Mouse (Mus musculus) testis, adult 2 months (tissue): ENCODE results near the gene Atp2b2. TPM values are rescaled to one million over a fixed set of nuclear protein-coding genes. Genes with fewer than 3 reads are reported as not detected.

Source experiments
- H3K27ac ChIP-seq: fragments of 200-500 bp; 2 replicates; pipeline ENCODE4 v1.5.1; 2012; ENCODE audit warnings: low read depth, low read length; ENCODE audit not compliant: control insufficient read depth, insufficient read depth
- H3K27me3 ChIP-seq: fragments of 200-500 bp; 2 replicates; pipeline ENCODE4 v1.6.1; 2012; ENCODE audit warnings: mild to moderate bottlenecking, low read length, moderate library complexity; ENCODE audit not compliant: control insufficient read depth, insufficient read depth
- H3K36me3 ChIP-seq: fragments of 200-500 bp; 2 replicates; pipeline ENCODE4 v1.6.1; 2012; ENCODE audit warnings: mild to moderate bottlenecking, low read length; ENCODE audit not compliant: control insufficient read depth, insufficient read depth
- H3K4me1 ChIP-seq: fragments of 200-500 bp; 2 replicates; pipeline ENCODE4 v1.6.1; 2012; ENCODE audit warnings: low read length; ENCODE audit not compliant: control insufficient read depth, insufficient read depth
- H3K4me3 ChIP-seq: fragments of 200-500 bp; 2 replicates; pipeline ENCODE4 v1.5.1; 2012; ENCODE audit warnings: low read depth, mild to moderate bottlenecking, low read length, moderate library complexity, mixed read lengths; ENCODE audit not compliant: control insufficient read depth
- CTCF ChIP-seq: fragments of 200-500 bp; IDR thresholded peaks from 2 replicates; pipeline ENCODE4 v1.5.1; 2012; ENCODE audit warnings: low read depth, mild to moderate bottlenecking, inconsistent platforms, low read length, moderate library complexity; ENCODE audit not compliant: control insufficient read depth, insufficient read depth, insufficient replicate concordance
- POLR2A ChIP-seq: fragments of 200-500 bp; IDR thresholded peaks from 2 replicates; pipeline ENCODE4 v1.6.1; 2012; ENCODE audit warnings: low read depth, mild to moderate bottlenecking, inconsistent platforms, low read length, moderate library complexity; ENCODE audit not compliant: control insufficient read depth
- polyA plus RNA-seq: library from polyadenylated mRNA; depleted of rRNA; stranded (reverse); fragments of >200 nt; gene quantifications from 2 replicates; pipeline ENCODE4 v1.2.3, GENCODE M21; 2012

Gene Atp2b2
- polyA plus RNA-seq, 1 experiment: 0.85 TPM

GRCm38 (mm10) chr6:114071564-114071963, 29.2 kb upstream of the Atp2b2 start:
- peak; percentile 70; the same call in 1 of the 2 replicates for TF ChIP-seq CTCF
- no peak for TF ChIP-seq POLR2A
- Histone ChIP-seq H3K27me3 (no peaks in the 10 kb centered on the region), H3K4me3 (no peak overlapping the region), H3K36me3 (no peaks in the 10 kb centered on the region), H3K27ac (no peak overlapping the region), H3K4me1 (no peaks in the 10 kb centered on the region)

GRCm38 (mm10) chr6:114063100-114063499, 20.7 kb upstream of the Atp2b2 start:
- TF ChIP-seq CTCF: no peak
- TF ChIP-seq POLR2A: no peak
- no peaks in the 10 kb centered on the region for H3K4me1 ChIP-seq

GRCm38 (mm10) chr6:114062688-114063087, 20.3 kb upstream of the Atp2b2 start:
- TF ChIP-seq POLR2A (no peak), CTCF (no peak)
- no peak overlapping the region for H3K27ac ChIP-seq
- H3K36me3 ChIP-seq: no peaks in the 10 kb centered on the region
- no peaks in the 10 kb centered on the region for H3K27me3 ChIP-seq
- H3K4me1 ChIP-seq: no peaks in the 10 kb centered on the region
- no peak overlapping the region for H3K4me3 ChIP-seq

More at GRCm38 (mm10) chr6:114063100-114063499, 20.7 kb upstream of the Atp2b2 start:
- no peak overlapping the region for H3K4me3 ChIP-seq
- no peak overlapping the region for H3K27ac ChIP-seq
- no peaks in the 10 kb centered on the region for H3K36me3 ChIP-seq
- no peaks in the 10 kb centered on the region for H3K27me3 ChIP-seq

GRCm38 (mm10) chr6:114059206-114059605, 16.8 kb upstream of the Atp2b2 start:
- H3K27ac ChIP-seq: no peak overlapping the region
- no peaks in the 10 kb centered on the region for H3K27me3 ChIP-seq
- no peak for TF ChIP-seq CTCF
- no peak for TF ChIP-seq POLR2A

GRCm38 (mm10) chr6:114058030-114058808, 15.8 kb upstream of the Atp2b2 start:
- Histone ChIP-seq H3K27ac (no peak overlapping the region), H3K4me1 (no peaks in the 10 kb centered on the region), H3K4me3 (no peak overlapping the region), H3K36me3 (no peaks in the 10 kb centered on the region), H3K27me3 (no peaks in the 10 kb centered on the region)
- TF ChIP-seq POLR2A (no peak), CTCF (no peak)

More at GRCm38 (mm10) chr6:114059206-114059605, 16.8 kb upstream of the Atp2b2 start:
- Histone ChIP-seq H3K4me1 (no peaks in the 10 kb centered on the region), H3K36me3 (no peaks in the 10 kb centered on the region), H3K4me3 (no peak overlapping the region)

- no peak overlapping the region for H3K27ac ChIP-seq
- H3K27me3 ChIP-seq: no peaks in the 10 kb centered on the region
- no peaks in the 10 kb centered on the region for H3K4me1 ChIP-seq
- TF ChIP-seq POLR2A (no peak), CTCF (no peak)
- no peaks in the 10 kb centered on the region for H3K36me3 ChIP-seq
- no peak overlapping the region for H3K4me3 ChIP-seq
These were observed 12.9 kb upstream of the Atp2b2 start for GRCm38 (mm10) chr6:114055311-114055710.

GRCm38 (mm10) chr6:114044962-114045361, 2.5 kb upstream of the Atp2b2 start:
- Histone ChIP-seq H3K4me3 (no peak overlapping the region), H3K36me3 (no peaks in the 10 kb centered on the region), H3K4me1 (peaks cover 6% of the 10 kb centered on the region; the same call in 1 of the 2 replicates), H3K27ac (no peak overlapping the region), H3K27me3 (no peaks in the 10 kb centered on the region)
- TF ChIP-seq POLR2A: no peak
- TF ChIP-seq CTCF: no peak

- TF ChIP-seq CTCF (no peak), POLR2A (no peak)
- no peaks in the 10 kb centered on the region for H3K27me3 ChIP-seq
- no peaks in the 10 kb centered on the region for H3K36me3 ChIP-seq
- no peak overlapping the region for H3K4me3 ChIP-seq
- peaks cover 6% of the 10 kb centered on the region; the same call in 1 of the 2 replicates for H3K4me1 ChIP-seq
- no peak overlapping the region for H3K27ac ChIP-seq
These were observed 423 bp upstream of the Atp2b2 start for GRCm38 (mm10) chr6:114042836-114043235.
